ENCODE assay signal across 8 mouse cellular contexts in genomic region chr9:42240583-42240992, GRCm38 (mm10). TPM values are rescaled to one million over a fixed set of nuclear protein-coding genes. Genes with fewer than 3 reads are reported as not detected.
DNase-seq lines count a peak whose midpoint lies in the region; ATAC-seq and TF ChIP-seq lines count a peak whose summit lies in the region.

No protein-coding gene starts in this region.

- peak overlapping the region; percentile 41; the same call in 1 of the 2 replicates for H3K4me2 ChIP-seq in CH12.LX (ENCODE audit: insufficient read depth, low read depth, poor library complexity, severe bottlenecking)
- H3K4me2 ChIP-seq in embryonic facial prominence, embryonic 11.5 days (ENCODE audit: low read depth, low read length), result no peak overlapping the region

- peak; percentile 95 for TF ChIP-seq RAD21 in CH12.LX (IDR thresholded peaks at IDR 0.05; ENCODE audit: low read depth, low read length)

- no peaks in the 10 kb centered on the region for H3K9me3 ChIP-seq in CH12.LX (replicated peaks; ENCODE audit: low read length)
- H3K9me3 ChIP-seq in embryonic facial prominence, embryonic 11.5 days (replicated peaks; ENCODE audit: control insufficient read depth, low read length), result no peaks in the 10 kb centered on the region

- peaks cover 2% of the 10 kb centered on the region for H3K27me3 ChIP-seq in CH12.LX (replicated peaks)
- no peaks in the 10 kb centered on the region for H3K27me3 ChIP-seq in embryonic facial prominence, embryonic 11.5 days (ENCODE audit: control insufficient read depth, insufficient read depth, low read length)

- H3K79me2 ChIP-seq in CH12.LX (replicated peaks; ENCODE audit: control insufficient read depth, extremely low read depth, insufficient read depth, poor library complexity, severe bottlenecking), result no peaks in the 10 kb centered on the region

- intact Hi-C loops in heart, postnatal 14 days (cut with DNase I), result loop anchor here (1.0 kb wide), 1 partner anchor 241 kb away; no protein-coding TSS in a partner anchor

- no peak for TF ChIP-seq POLR2A in CH12.LX (IDR thresholded peaks at IDR 0.05; ENCODE audit: low read depth, low read length)
- TF ChIP-seq POLR2A in lung, adult 2 months (IDR thresholded peaks at IDR 0.05; ENCODE audit: borderline replicate concordance, extremely low read depth, low read depth, low read length), result no peak

- H3K4me3 ChIP-seq in CH12.LX (replicated peaks in 1 of 3; ENCODE audit: low read depth in 2 of 3, low read length in 2 of 3, poor library complexity in 1 of 3), result no peak overlapping the region
- H3K4me3 ChIP-seq in embryonic facial prominence, embryonic 11.5 days (ENCODE audit: low read depth, low read length), result no peak overlapping the region
- H3K4me3 ChIP-seq in lung, adult 2 months (replicated peaks; ENCODE audit: extremely low read depth, low read depth, low read length), result no peak overlapping the region

- dilution Hi-C loops in CH12.LX (cut with MboI; ENCODE audit: extremely low pct_ligation_motif_present, extremely low pct_unique_long_range_greater_than_20kb, low sequenced_read_pairs), result no loop called here

- DNase-seq in CH12.LX (ENCODE audit: extremely low read depth), result peak; percentile 60
- DNase-seq in adrenal gland, adult 8-10 months, result peak; percentile 26
- DNase-seq in embryonic facial prominence, embryonic 11.5 days (ENCODE audit: low spot score), result peak; percentile 84
- peak; percentile 33 to 64 for DNase-seq in heart, postnatal 14 days
- peak; percentile 40 to 68 for DNase-seq in kidney, postnatal 36 days
- DNase-seq in lung, adult 2 months, result peak; percentile 16
- DNase-seq in MN1 (ENCODE audit: low spot score), result no peak

- no peak overlapping the region for H3K27ac ChIP-seq in CH12.LX (ENCODE audit: insufficient read depth, low read depth)
- H3K27ac ChIP-seq in embryonic facial prominence, embryonic 11.5 days (replicated peaks; ENCODE audit: low read depth, low read length), result no peak overlapping the region

- peak; percentile 67 to 86 for TF ChIP-seq CTCF in CH12.LX (conservative IDR thresholded peaks at IDR 0.05 in 1 of 2, IDR thresholded peaks at IDR 0.05 in 1 of 2; ENCODE audit: low read depth in 2 of 2, low read length in 2 of 2)
- TF ChIP-seq CTCF in lung, adult 2 months (IDR thresholded peaks at IDR 0.05; ENCODE audit: insufficient read depth, low read length), result peak; percentile 33; the same call in 1 of the 2 replicates

- ATAC-seq in embryonic facial prominence, embryonic 11.5 days (replicated peaks; ENCODE audit: insufficient number of reproducible peaks, low FRiP score, low TSS enrichment, low read depth), result no peak
- ATAC-seq in neutrophil, adult 5-6 weeks (ENCODE audit: extremely low read depth, insufficient number of reproducible peaks, low FRiP score, poor library complexity, severe bottlenecking), result peak; percentile 68; the same call in 1 of the 2 replicates

- H3K4me1 ChIP-seq in CH12.LX (ENCODE audit: control insufficient read depth in 1 of 2, insufficient read depth in 2 of 2), result peaks cover 0 to 13% of the 10 kb centered on the region in 2 experiments; a peak in 2 of 4 replicates
- no peaks in the 10 kb centered on the region for H3K4me1 ChIP-seq in embryonic facial prominence, embryonic 11.5 days (ENCODE audit: control insufficient read depth, insufficient read depth, low read length)
- H3K4me1 ChIP-seq in lung, adult 2 months (ENCODE audit: control insufficient read depth, insufficient read depth, low read length), result no peaks in the 10 kb centered on the region

- no peaks in the 10 kb centered on the region for H3K36me3 ChIP-seq in CH12.LX (replicated peaks in 1 of 2; ENCODE audit: control insufficient read depth in 1 of 2, insufficient read depth in 1 of 2, low read length in 1 of 2)
- no peaks in the 10 kb centered on the region for H3K36me3 ChIP-seq in embryonic facial prominence, embryonic 11.5 days (replicated peaks; ENCODE audit: control insufficient read depth, insufficient read depth, low read depth, low read length)

- in situ Hi-C loops in CH12.LX (cut with MboI; ENCODE audit: low pct_ligation_motif_present, low pct_unique_long_range_greater_than_20kb, low sequenced_read_pairs), result loop anchor here (5.0 kb wide), 2 partner anchors 118 to 238 kb away; partner anchors contain the start of gene Sorl1

- H3K9ac ChIP-seq in CH12.LX (ENCODE audit: insufficient read depth, low read depth), result no peak overlapping the region
- H3K9ac ChIP-seq in embryonic facial prominence, embryonic 11.5 days (replicated peaks; ENCODE audit: low read length), result no peak overlapping the region

- WGBS in embryonic facial prominence, embryonic 11.5 days, result 34% methylated on average over 11 of the region's 11 CpGs
- WGBS in lung, adult 2 months, result 24% methylated on average over 11 of the region's 11 CpGs

- no peak for TF ChIP-seq EP300 in CH12.LX (IDR thresholded peaks at IDR 0.05; ENCODE audit: low read length)

TF ChIP-seq in CH12.LX, 34 proteins besides CTCF, POLR2A, EP300 and RAD21:
- TF ChIP-seq ZC3H11A (IDR thresholded peaks at IDR 0.05; ENCODE audit: low read depth, low read length) (peak; percentile 80), ETS1 (conservative IDR thresholded peaks at IDR 0.05; ENCODE audit: low read depth, low read length) (no peak), BHLHE40 (IDR thresholded peaks at IDR 0.05; ENCODE audit: low read depth, low read length) (no peak), JUND (conservative IDR thresholded peaks at IDR 0.05; ENCODE audit: low read depth, low read length) (no peak), SIN3A (IDR thresholded peaks at IDR 0.05; ENCODE audit: low read length) (no peak), SMC3 (IDR thresholded peaks at IDR 0.05; ENCODE audit: low read depth, low read length) (peak; percentile 93), TCF12 (IDR thresholded peaks at IDR 0.05; ENCODE audit: low read depth, low read length) (0 out of 2 replicates have a peak, but pooled peaks have one; percentile 18), USF1 (IDR thresholded peaks at IDR 0.05; ENCODE audit: low read depth, low read length) (no peak), GABPA (IDR thresholded peaks at IDR 0.05; ENCODE audit: insufficient replicate concordance, low read depth, low read length) (no peak), KAT2A (IDR thresholded peaks at IDR 0.05; ENCODE audit: insufficient replicate concordance, low read length) (no peak), MYC (IDR thresholded peaks at IDR 0.05; ENCODE audit: low read depth, low read length) (no peak)

RNA-seq across cellular contexts. Expression of gene Sc5d, which starts 23.5 kb away (rescaled TPM):
- total RNA-seq in CH12.LX (2012; rRNA removed) (23.3 and 32.0 TPM in 2 replicates), CH12.LX (2014; rRNA removed) (89.1 and 111 TPM in 2 replicates)
- polyA plus RNA-seq in CH12.LX (2012; ENCODE audit: insufficient read length, low read depth), result 70.6 and 77.4 TPM in 2 replicates
- 100 to 1,000 TPM in 1 of 4 experiments, 10 to 100 TPM in 3; 66.2 to 126 (median 84.4) TPM for total RNA-seq in adrenal gland, adult 8-10 months (2022)
- polyA plus RNA-seq in embryonic facial prominence, embryonic 11.5 days (2014; fragmentation: Nextera tagmentation; extraction: Ambion mirVana), result 52.1 and 56.8 TPM in 2 replicates
- 10 to 100 TPM; 12.0 TPM for total RNA-seq in heart, postnatal 14 days (2021)
- 32.9 and 73.6 TPM in 2 replicates for polyA plus RNA-seq in lung, adult 2 months (2012; rRNA removed)
- 71.3 and 81.2 TPM in 2 replicates for total RNA-seq in neutrophil, adult 5-6 weeks (2017)
